Mouse (Mus musculus) intestine, postnatal 0 days (tissue): ENCODE results near the gene Pik3r5. TPM values are rescaled to one million over a fixed set of nuclear protein-coding genes. Genes with fewer than 3 reads are reported as not detected.

ENCODE experiments used
- ATAC-seq: fragments of 200-750 bp; cut with Nextera tagmentation; 2 replicates; pipeline ENCODE4 v1.8.0; 2017; ENCODE audit warnings: mild to moderate bottlenecking, moderate TSS enrichment, moderate library complexity
- H3K27ac ChIP-seq: fragments of 300-500 bp; sonication (generic); 2 replicates; pipeline ENCODE4 v1.5.1; 2014; ENCODE audit warnings: mild to moderate bottlenecking, low read depth, low read length, moderate library complexity
- H3K27me3 ChIP-seq: fragments of 300-500 bp; sonication (generic); replicated peaks from 2 replicates; pipeline ENCODE4 v1.6.1; 2014; ENCODE audit warnings: low read length, mixed read lengths; ENCODE audit not compliant: control insufficient read depth, insufficient read depth
- H3K36me3 ChIP-seq: fragments of 300-500 bp; sonication (generic); 2 replicates; pipeline ENCODE4 v1.6.1; 2014; ENCODE audit warnings: mild to moderate bottlenecking, moderate library complexity; ENCODE audit not compliant: control insufficient read depth, insufficient read depth
- H3K4me1 ChIP-seq: fragments of 300-500 bp; sonication (generic); replicated peaks from 2 replicates; pipeline ENCODE4 v1.6.1; 2014; ENCODE audit warnings: antibody characterized with exemption, low read length, mixed read lengths; ENCODE audit not compliant: control insufficient read depth, insufficient read depth
- H3K4me2 ChIP-seq: fragments of 300-500 bp; sonication (generic); replicated peaks from 2 replicates; pipeline ENCODE4 v1.6.1; 2014; ENCODE audit warnings: low read depth, mild to moderate bottlenecking, moderate library complexity
- H3K4me3 ChIP-seq: fragments of 300-500 bp; sonication (generic); 2 replicates; pipeline ENCODE4 v1.5.1; 2014; ENCODE audit warnings: low read depth, low read length
- H3K9ac ChIP-seq: fragments of 300-500 bp; sonication (generic); 2 replicates; pipeline ENCODE4 v1.6.1; 2014; ENCODE audit warnings: mild to moderate bottlenecking, low read depth, low read length
- H3K9me3 ChIP-seq: fragments of 300-500 bp; sonication (generic); 2 replicates; pipeline ENCODE4 v1.6.1; 2016; ENCODE audit warnings: mixed run types; ENCODE audit not compliant: control insufficient read depth
- CTCF ChIP-seq: sonication (generic); IDR thresholded peaks from 2 replicates; pipeline ENCODE4 v1.5.1; 2016; ENCODE audit warnings: low read depth, mild to moderate bottlenecking, control low read depth, antibody characterized with exemption, moderate library complexity
- WGBS: fragments of 180-500 bp; shearing (Covaris S2); extraction: QIAGEN DNeasy Blood & Tissue Kit; methylation state at CpG from one replicate; pipeline ENCODE4 v1.1.7; 2014; 5-methylcytosine and 5-hydroxymethylcytosine counted together
- polyA plus RNA-seq: library from polyadenylated mRNA; unstranded; fragments of >200 nt; fragmentation: Nextera tagmentation; extraction: Ambion mirVana; gene quantifications from 2 replicates; pipeline ENCODE4 v1.2.1, GENCODE M21; 2015

Pik3r5 gene
- polyA plus RNA-seq, 1 experiment from 2014 or later: 0.35 TPM

DNA sequence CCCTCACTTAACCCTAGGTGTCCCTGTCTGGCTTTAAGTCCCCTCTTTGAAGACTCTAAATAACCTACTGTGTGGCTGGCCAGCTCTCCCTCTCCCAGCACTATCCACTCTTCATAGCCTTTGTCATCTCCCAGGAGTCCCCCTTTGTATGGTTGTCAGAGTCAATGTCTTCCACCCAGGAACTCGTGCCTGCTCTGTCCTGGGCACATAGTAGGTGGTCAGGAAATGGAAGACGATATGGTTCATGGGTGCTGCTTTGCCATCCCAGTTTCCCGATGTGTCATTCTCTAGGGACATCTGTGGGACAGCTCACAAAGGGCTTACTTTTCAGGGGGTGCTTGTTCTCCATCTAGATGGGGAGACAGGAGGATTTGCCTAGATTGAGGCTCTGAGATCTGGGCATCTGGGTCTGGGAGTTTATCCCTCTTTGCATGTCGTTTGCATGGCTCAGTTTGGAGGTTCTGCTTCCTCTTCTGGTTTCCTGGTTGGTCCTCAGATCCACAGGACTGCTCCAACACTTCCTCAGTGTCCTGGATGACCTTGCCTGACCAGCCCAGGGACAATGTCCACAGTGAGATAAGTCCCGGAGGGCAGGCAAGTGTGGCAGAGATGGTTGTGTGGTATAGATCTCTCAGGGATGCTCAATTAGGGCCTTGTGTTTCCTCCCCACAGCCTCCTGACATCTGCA, 40.4 kb downstream of the Pik3r5 start:
- Histone ChIP-seq H3K9ac (no peak overlapping the region), H3K27ac (no peak overlapping the region), H3K4me3 (no peak overlapping the region), H3K9me3 (no peaks in the 10 kb centered on the region), H3K36me3 (no peaks in the 10 kb centered on the region), H3K4me1 (no peaks in the 10 kb centered on the region), H3K4me2 (no peak overlapping the region), H3K27me3 (no peaks in the 10 kb centered on the region)
- ATAC-seq: no peak
- TF ChIP-seq CTCF: no peak
- WGBS: 77% methylated on average over 5 of the region's 5 CpGs

DNA sequence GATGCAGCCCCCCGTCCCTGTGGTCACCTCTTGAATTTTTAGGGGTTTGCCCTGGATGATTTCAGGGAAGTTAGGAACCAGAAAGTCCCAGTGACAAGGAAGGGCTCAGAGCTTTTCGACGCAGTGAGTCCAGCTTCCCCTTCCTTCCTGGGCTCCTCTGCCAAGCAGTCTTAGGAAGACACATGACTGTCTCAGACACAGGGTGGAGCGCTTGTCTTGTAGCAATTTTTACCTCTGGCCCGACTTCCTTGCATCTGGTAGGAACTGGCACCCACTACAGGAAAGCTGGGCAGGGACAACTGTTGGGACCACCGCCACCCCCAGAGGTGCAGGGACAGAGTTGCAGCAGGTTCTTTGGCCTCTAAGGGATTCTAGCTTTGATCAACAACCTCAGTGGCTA, 42.7 kb downstream of the Pik3r5 start:
- H3K4me2 ChIP-seq: no peak overlapping the region
- H3K27ac ChIP-seq: no peak overlapping the region
- H3K4me1 ChIP-seq: no peaks in the 10 kb centered on the region
- no peak overlapping the region for H3K9ac ChIP-seq
- no peak overlapping the region for H3K4me3 ChIP-seq
- no peaks in the 10 kb centered on the region for H3K9me3 ChIP-seq
- no peak for ATAC-seq
- H3K27me3 ChIP-seq: no peaks in the 10 kb centered on the region
- no peak for TF ChIP-seq CTCF
- WGBS: 66% methylated on average over 6 of the region's 6 CpGs
- H3K36me3 ChIP-seq: no peaks in the 10 kb centered on the region

DNA sequence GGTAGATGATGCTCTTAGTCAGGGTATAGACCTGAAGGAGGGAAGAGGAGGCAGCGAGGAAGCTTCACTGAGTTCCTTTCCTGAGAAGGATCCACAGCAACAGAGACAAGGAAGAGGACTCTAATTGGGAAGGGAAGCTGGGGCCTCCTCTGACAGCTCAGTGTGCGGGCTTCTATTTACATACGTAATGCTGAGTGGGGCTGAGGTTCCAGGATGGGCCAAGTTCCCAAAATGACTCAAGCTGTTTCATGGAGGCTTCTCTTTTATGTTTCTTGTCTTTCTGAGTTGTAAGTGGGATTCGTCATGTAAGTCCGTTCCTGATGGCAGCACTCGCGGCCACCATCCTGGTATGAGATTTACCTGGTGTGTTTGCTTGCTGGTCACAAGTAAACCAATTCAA, 43.8 kb downstream of the Pik3r5 start:
- Histone ChIP-seq H3K27me3 (no peaks in the 10 kb centered on the region), H3K4me3 (no peak overlapping the region), H3K4me1 (no peaks in the 10 kb centered on the region), H3K4me2 (no peak overlapping the region), H3K36me3 (no peaks in the 10 kb centered on the region), H3K9me3 (no peaks in the 10 kb centered on the region), H3K27ac (no peak overlapping the region), H3K9ac (no peak overlapping the region)
- WGBS: 69% methylated on average over 7 of the region's 7 CpGs
- no peak for TF ChIP-seq CTCF
- ATAC-seq: no peak

DNA sequence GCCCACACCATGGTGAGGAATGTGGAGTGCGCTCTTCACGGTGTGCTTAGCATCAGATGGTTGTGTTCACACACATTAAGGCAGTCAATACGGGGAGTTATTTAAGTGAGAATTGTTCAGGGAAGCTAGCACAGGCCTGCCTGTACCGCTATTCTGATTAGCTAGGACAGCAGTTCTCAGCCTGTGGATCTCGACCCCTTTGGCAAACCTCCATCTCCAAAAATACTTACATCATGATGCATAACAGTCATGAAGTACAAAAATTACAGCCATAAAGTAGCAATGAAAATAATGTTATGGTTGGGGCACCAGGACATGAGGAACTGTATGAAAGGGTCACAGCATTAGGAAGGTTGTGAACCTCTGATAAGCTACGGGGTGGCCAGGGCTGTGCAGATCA, 45.7 kb downstream of the Pik3r5 start:
- no peak for ATAC-seq
- no peaks in the 10 kb centered on the region for H3K4me1 ChIP-seq
- H3K9ac ChIP-seq: no peak overlapping the region
- no peaks in the 10 kb centered on the region for H3K36me3 ChIP-seq
- no peak for TF ChIP-seq CTCF
- no peak overlapping the region for H3K4me2 ChIP-seq
- no peak overlapping the region for H3K27ac ChIP-seq
- 71% methylated on average over 6 of the region's 6 CpGs for WGBS
- H3K4me3 ChIP-seq: no peak overlapping the region
- H3K27me3 ChIP-seq: no peaks in the 10 kb centered on the region
- H3K9me3 ChIP-seq: no peaks in the 10 kb centered on the region

DNA sequence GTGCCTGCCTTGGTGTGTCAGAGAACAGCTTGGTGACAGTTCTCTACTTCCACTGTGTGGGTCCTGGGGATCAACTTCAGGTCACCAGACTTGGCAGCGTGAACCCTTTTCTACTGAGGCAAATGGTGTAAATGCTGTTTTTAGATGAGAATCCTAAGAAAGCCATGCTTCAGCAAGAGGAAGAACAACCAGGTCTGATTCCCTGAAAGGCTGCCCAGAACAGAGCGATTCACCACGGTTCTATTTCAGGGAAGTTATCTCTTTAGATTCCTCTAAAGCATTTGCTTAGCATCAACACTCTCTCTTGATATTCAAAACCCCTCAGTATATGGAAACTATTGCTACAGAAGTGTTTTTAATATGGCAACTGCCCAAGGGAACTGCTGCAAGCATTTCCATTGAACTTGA, 46.7 kb downstream of the Pik3r5 start:
- TF ChIP-seq CTCF: no peak
- WGBS: 63% methylated on average over 3 of the region's 3 CpGs
- Histone ChIP-seq H3K27ac (no peak overlapping the region), H3K36me3 (no peaks in the 10 kb centered on the region), H3K4me2 (no peak overlapping the region), H3K4me3 (no peak overlapping the region), H3K27me3 (no peaks in the 10 kb centered on the region), H3K9ac (no peak overlapping the region), H3K4me1 (no peaks in the 10 kb centered on the region), H3K9me3 (no peaks in the 10 kb centered on the region)
- ATAC-seq: no peak

DNA sequence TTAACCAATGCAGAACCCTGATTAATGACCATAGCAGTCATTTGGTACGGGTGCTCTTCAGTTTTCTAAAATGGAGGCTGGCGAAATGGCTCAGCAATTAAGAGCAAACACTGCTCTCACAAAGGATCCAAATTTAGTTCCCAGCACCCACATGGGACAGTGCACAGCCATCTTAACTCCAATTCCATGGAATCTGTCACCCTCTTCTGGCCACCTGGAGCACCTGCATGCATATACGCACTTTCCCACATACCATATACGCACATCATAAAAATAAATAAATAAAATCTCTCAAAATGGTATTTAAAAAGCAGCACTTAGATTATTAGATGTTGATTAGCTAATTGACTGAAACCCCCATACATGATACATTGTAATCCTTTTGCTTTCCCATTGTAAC, 48.7 kb downstream of the Pik3r5 start:
- Histone ChIP-seq H3K36me3 (no peaks in the 10 kb centered on the region), H3K27me3 (no peaks in the 10 kb centered on the region), H3K4me2 (no peak overlapping the region), H3K27ac (no peak overlapping the region), H3K4me1 (no peaks in the 10 kb centered on the region), H3K9me3 (no peaks in the 10 kb centered on the region), H3K4me3 (no peak overlapping the region), H3K9ac (no peak overlapping the region)
- ATAC-seq: no peak
- 95% methylated on average over 4 of the region's 4 CpGs for WGBS
- TF ChIP-seq CTCF: peak; percentile 32

DNA sequence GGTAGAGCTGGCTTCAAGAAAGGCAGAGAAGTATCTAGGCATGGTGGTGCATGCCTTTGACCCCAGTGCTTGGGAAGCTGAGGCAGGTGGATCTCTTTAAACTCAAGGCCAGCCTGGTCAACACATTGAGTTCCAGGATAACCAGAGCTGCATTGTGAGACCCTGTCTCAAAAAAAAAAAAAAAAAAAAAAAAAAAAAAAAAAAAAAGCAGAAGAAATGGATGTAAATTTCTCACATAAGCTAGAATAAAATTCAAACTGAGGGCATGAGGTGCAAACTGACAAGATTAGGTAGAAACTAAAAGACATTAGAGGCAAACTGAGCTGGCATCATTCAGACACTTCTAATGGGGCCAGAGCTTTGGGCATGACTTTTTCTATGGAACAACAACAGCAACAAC, 50.1 kb downstream of the Pik3r5 start:
- H3K4me3 ChIP-seq: no peak overlapping the region
- H3K9me3 ChIP-seq: no peaks in the 10 kb centered on the region
- H3K9ac ChIP-seq: no peak overlapping the region
- ATAC-seq: no peak
- no peak for TF ChIP-seq CTCF
- no peaks in the 10 kb centered on the region for H3K4me1 ChIP-seq
- H3K27ac ChIP-seq: no peak overlapping the region
- no peak overlapping the region for H3K4me2 ChIP-seq
- H3K27me3 ChIP-seq: no peaks in the 10 kb centered on the region
- no peaks in the 10 kb centered on the region for H3K36me3 ChIP-seq
